Mouse (Mus musculus) liver, embryonic 14.5 days (tissue): ENCODE measurements around the gene Cpne4.

ENCODE experiments used
- CTCF ChIP-seq: IDR thresholded peaks from 2 replicates; pipeline ENCODE4 v1.5.1; 2016; ENCODE audit warnings: antibody characterized with exemption, low read depth, control low read depth
- EP300 ChIP-seq: IDR thresholded peaks from 2 replicates; pipeline ENCODE4 v1.6.1; 2016; ENCODE audit warnings: antibody characterized with exemption, low read depth

- no peak for TF ChIP-seq CTCF
- TF ChIP-seq EP300, result no peak
Measured at GRCm38 (mm10) chr9:104901118-104901517, 354.0 kb downstream of the Cpne4 start.
